Mouse (Mus musculus) stomach, embryonic 15.5 days (tissue): ENCODE results near the gene Slco4a1. TPM values are rescaled to one million over a fixed set of nuclear protein-coding genes. Genes with fewer than 3 reads are reported as not detected.
A peak's percentile ranks its signal among the peaks of the same experiment; 100 is the strongest.

Experiments
- ATAC-seq: fragments of 200-750 bp; cut with Nextera tagmentation; 2 replicates; pipeline ENCODE4 v1.8.0; 2017; ENCODE audit warnings: low read depth, moderate number of reproducible peaks, moderate TSS enrichment; ENCODE audit not compliant: insufficient read depth, low FRiP score
- H3K27ac ChIP-seq: fragments of 300-500 bp; sonication (generic); 2 replicates; pipeline ENCODE4 v1.5.1; 2015; ENCODE audit warnings: mild to moderate bottlenecking, inconsistent platforms
- H3K27me3 ChIP-seq: fragments of 300-500 bp; sonication (generic); replicated peaks from 2 replicates; pipeline ENCODE4 v1.6.1; 2015; ENCODE audit warnings: inconsistent platforms
- H3K36me3 ChIP-seq: fragments of 300-500 bp; sonication (generic); 2 replicates; pipeline ENCODE4 v1.6.1; 2015; ENCODE audit warnings: inconsistent platforms
- H3K4me1 ChIP-seq: fragments of 300-500 bp; sonication (generic); 2 replicates; pipeline ENCODE4 v1.6.1; 2015; ENCODE audit warnings: inconsistent platforms
- H3K4me2 ChIP-seq: fragments of 300-500 bp; sonication (generic); 2 replicates; pipeline ENCODE4 v1.6.1; 2015; ENCODE audit warnings: mild to moderate bottlenecking, inconsistent platforms
- H3K4me3 ChIP-seq: fragments of 300-500 bp; sonication (generic); replicated peaks from 2 replicates; pipeline ENCODE4 v1.5.1; 2015; ENCODE audit warnings: inconsistent platforms
- H3K9ac ChIP-seq: fragments of 300-500 bp; sonication (generic); 2 replicates; pipeline ENCODE4 v1.6.1; 2015; ENCODE audit warnings: inconsistent platforms
- H3K9me3 ChIP-seq: fragments of 300-500 bp; sonication (generic); 2 replicates; pipeline ENCODE4 v1.6.1; 2016; ENCODE audit warnings: inconsistent platforms
- WGBS: fragments of 180-500 bp; shearing (Covaris S2); methylation state at CpG from one replicate; pipeline ENCODE4 v1.1.7; 2015; 5-methylcytosine and 5-hydroxymethylcytosine counted together
- polyA plus RNA-seq: library from polyadenylated mRNA; unstranded; fragments of >200 nt; fragmentation: Nextera tagmentation; extraction: Ambion mirVana; gene quantifications from 2 replicates; pipeline ENCODE4 v1.2.1, GENCODE M21; 2015

Gene Slco4a1
- polyA plus RNA-seq, 1 experiment from 2014 or later: 4.0 TPM

GRCm38 (mm10) chr2:180432751-180433150, 23.3 kb upstream of the Slco4a1 start:
- Histone ChIP-seq H3K36me3 (no peaks in the 10 kb centered on the region), H3K9me3 (no peaks in the 10 kb centered on the region), H3K4me1 (no peaks in the 10 kb centered on the region), H3K27ac (no peak overlapping the region), H3K4me2 (no peak overlapping the region), H3K4me3 (no peak overlapping the region), H3K27me3 (no peaks in the 10 kb centered on the region; the same call in 1 of the 2 replicates), H3K9ac (no peak overlapping the region)
- WGBS: 74% methylated on average over 10 of the region's 10 CpGs
- ATAC-seq: no peak

GRCm38 (mm10) chr2:180433350-180433749, 22.7 kb upstream of the Slco4a1 start:
- H3K27me3 ChIP-seq: no peaks in the 10 kb centered on the region; the same call in 1 of the 2 replicates
- no peak for ATAC-seq
- no peak overlapping the region for H3K4me2 ChIP-seq
- H3K27ac ChIP-seq: no peak overlapping the region
- H3K9ac ChIP-seq: no peak overlapping the region
- no peaks in the 10 kb centered on the region for H3K36me3 ChIP-seq
- H3K4me3 ChIP-seq: no peak overlapping the region
- no peaks in the 10 kb centered on the region for H3K4me1 ChIP-seq
- WGBS: 70% methylated on average over 7 of the region's 7 CpGs
- no peaks in the 10 kb centered on the region for H3K9me3 ChIP-seq

- H3K4me3 ChIP-seq: no peak overlapping the region
- no peaks in the 10 kb centered on the region; the same call in 1 of the 2 replicates for H3K27me3 ChIP-seq
- no peak overlapping the region for H3K9ac ChIP-seq
- H3K4me2 ChIP-seq: no peak overlapping the region
- ATAC-seq: no peak
- H3K36me3 ChIP-seq: no peaks in the 10 kb centered on the region
- H3K4me1 ChIP-seq: no peaks in the 10 kb centered on the region
- no peak overlapping the region for H3K27ac ChIP-seq
- no peaks in the 10 kb centered on the region for H3K9me3 ChIP-seq
- WGBS: 56% methylated on average over 4 of the region's 4 CpGs
Measured at GRCm38 (mm10) chr2:180435341-180435926, 20.6 kb upstream of the Slco4a1 start.

GRCm38 (mm10) chr2:180437149-180437864, 18.7 kb upstream of the Slco4a1 start:
- no peak for ATAC-seq
- 57% methylated on average over 5 of the region's 5 CpGs for WGBS
- Histone ChIP-seq H3K27ac (no peak overlapping the region), H3K4me1 (no peaks in the 10 kb centered on the region), H3K4me3 (no peak overlapping the region), H3K9me3 (no peaks in the 10 kb centered on the region), H3K9ac (no peak overlapping the region), H3K36me3 (no peaks in the 10 kb centered on the region), H3K4me2 (no peak overlapping the region), H3K27me3 (no peaks in the 10 kb centered on the region)

- 70% methylated on average over 3 of the region's 3 CpGs for WGBS
- Histone ChIP-seq H3K4me3 (no peak overlapping the region), H3K27me3 (no peaks in the 10 kb centered on the region), H3K9ac (no peak overlapping the region), H3K27ac (no peak overlapping the region), H3K4me2 (no peak overlapping the region), H3K4me1 (0 out of 2 replicates have a peak, but pooled peaks cover 7% of the 10 kb centered on the region), H3K36me3 (no peaks in the 10 kb centered on the region), H3K9me3 (no peaks in the 10 kb centered on the region)
- no peak for ATAC-seq
Measured at GRCm38 (mm10) chr2:180439791-180440190, 16.3 kb upstream of the Slco4a1 start.

GRCm38 (mm10) chr2:180440596-180441332, 15.3 kb upstream of the Slco4a1 start:
- H3K4me3 ChIP-seq: no peak overlapping the region
- H3K27me3 ChIP-seq: no peaks in the 10 kb centered on the region
- no peak overlapping the region for H3K27ac ChIP-seq
- H3K9me3 ChIP-seq: no peaks in the 10 kb centered on the region
- no peak overlapping the region for H3K9ac ChIP-seq
- no peak overlapping the region for H3K4me2 ChIP-seq
- H3K4me1 ChIP-seq: 0 out of 2 replicates have a peak, but pooled peaks cover 7% of the 10 kb centered on the region
- no peak for ATAC-seq
- no peaks in the 10 kb centered on the region for H3K36me3 ChIP-seq
- 61% methylated on average over 9 of the region's 9 CpGs for WGBS

- Histone ChIP-seq H3K4me1 (0 out of 2 replicates have a peak, but pooled peaks cover 7% of the 10 kb centered on the region), H3K9ac (no peak overlapping the region), H3K36me3 (no peaks in the 10 kb centered on the region), H3K4me2 (no peak overlapping the region), H3K4me3 (no peak overlapping the region), H3K9me3 (no peaks in the 10 kb centered on the region), H3K27ac (no peak overlapping the region), H3K27me3 (no peaks in the 10 kb centered on the region)
- 70% methylated on average over 5 of the region's 5 CpGs for WGBS
- ATAC-seq: no peak
Measured at GRCm38 (mm10) chr2:180442061-180442460, 14.0 kb upstream of the Slco4a1 start.

GRCm38 (mm10) chr2:180443861-180444260, 12.2 kb upstream of the Slco4a1 start:
- Histone ChIP-seq H3K27me3 (no peaks in the 10 kb centered on the region), H3K9me3 (no peaks in the 10 kb centered on the region), H3K4me2 (no peak overlapping the region), H3K36me3 (no peaks in the 10 kb centered on the region), H3K9ac (no peak overlapping the region), H3K4me3 (no peak overlapping the region), H3K4me1 (0 out of 2 replicates have a peak, but pooled peaks cover 7% of the 10 kb centered on the region), H3K27ac (no peak overlapping the region)
- peak; percentile 44; the same call in 1 of the 2 replicates for ATAC-seq
- WGBS: 53% methylated on average over 7 of the region's 7 CpGs

- H3K9me3 ChIP-seq: no peaks in the 10 kb centered on the region
- 0 out of 2 replicates have a peak, but pooled peaks cover 7% of the 10 kb centered on the region for H3K4me1 ChIP-seq
- 34% methylated on average over 8 of the region's 9 CpGs for WGBS
- H3K4me2 ChIP-seq: no peak overlapping the region
- H3K4me3 ChIP-seq: no peak overlapping the region
- no peak overlapping the region for H3K9ac ChIP-seq
- no peak overlapping the region for H3K27ac ChIP-seq
- no peaks in the 10 kb centered on the region for H3K36me3 ChIP-seq
- no peak for ATAC-seq
- H3K27me3 ChIP-seq: no peaks in the 10 kb centered on the region
Measured at GRCm38 (mm10) chr2:180444957-180445785, 10.9 kb upstream of the Slco4a1 start.

- no peak overlapping the region for H3K9ac ChIP-seq
- 92% methylated on average over 1 of the region's 1 CpGs for WGBS
- H3K27ac ChIP-seq: no peak overlapping the region
- H3K36me3 ChIP-seq: no peaks in the 10 kb centered on the region
- no peak overlapping the region for H3K4me3 ChIP-seq
- no peak for ATAC-seq
- no peaks in the 10 kb centered on the region for H3K27me3 ChIP-seq
- H3K4me1 ChIP-seq: 0 out of 2 replicates have a peak, but pooled peaks cover 7% of the 10 kb centered on the region
- no peaks in the 10 kb centered on the region for H3K9me3 ChIP-seq
- H3K4me2 ChIP-seq: no peak overlapping the region
Measured at GRCm38 (mm10) chr2:180445962-180446361, 10.1 kb upstream of the Slco4a1 start.

- no peak for ATAC-seq
- H3K9me3 ChIP-seq: no peaks in the 10 kb centered on the region
- 57% methylated on average over 5 of the region's 5 CpGs for WGBS
- H3K27ac ChIP-seq: no peak overlapping the region
- no peak overlapping the region for H3K4me2 ChIP-seq
- H3K4me3 ChIP-seq: no peak overlapping the region
- H3K9ac ChIP-seq: no peak overlapping the region
- H3K27me3 ChIP-seq: no peaks in the 10 kb centered on the region
- H3K36me3 ChIP-seq: no peaks in the 10 kb centered on the region
- 0 out of 2 replicates have a peak, but pooled peaks cover 4% of the 10 kb centered on the region for H3K4me1 ChIP-seq
Measured at GRCm38 (mm10) chr2:180449007-180449406, 7.0 kb upstream of the Slco4a1 start.
